8 mouse cellular contexts compared by ENCODE assay signal in genomic region chr2:181520118-181520935, GRCm38 (mm10). TPM values are rescaled to one million over a fixed set of nuclear protein-coding genes. Genes with fewer than 3 reads are reported as not detected.
DNase-seq lines count a peak whose midpoint lies in the region; ATAC-seq and TF ChIP-seq lines count a peak whose summit lies in the region.

Dnajc5 (plus strand) TSS chr2:181520485.

- H3K27ac ChIP-seq in ES-Bruce4 (ENCODE audit: insufficient read depth, low read length), result peak within 1 kb of the TSS; percentile 96
- H3K27ac ChIP-seq in forebrain, embryonic 13.5 days, result peak within 1 kb of the TSS; percentile 96
- H3K27ac ChIP-seq in liver, postnatal 0 days (ENCODE audit: low read depth), result peak within 1 kb of the TSS; percentile 100
- H3K27ac ChIP-seq in neural tube, embryonic 14.5 days (ENCODE audit: low read depth, low read length), result peak within 1 kb of the TSS; percentile 94

- H3K27me3 ChIP-seq in ES-Bruce4 (ENCODE audit: control insufficient read depth, insufficient read depth, low read length, poor library complexity, severe bottlenecking), result no peaks in the 10 kb centered on the region
- no peaks in the 10 kb centered on the region for H3K27me3 ChIP-seq in forebrain, embryonic 13.5 days
- no peaks in the 10 kb centered on the region for H3K27me3 ChIP-seq in liver, postnatal 0 days (ENCODE audit: insufficient read depth, low read length)
- H3K27me3 ChIP-seq in neural tube, embryonic 14.5 days (ENCODE audit: control insufficient read depth, insufficient read depth, low read length), result no peaks in the 10 kb centered on the region

- H3K9ac ChIP-seq in ES-Bruce4 (ENCODE audit: low read depth, poor library complexity, severe bottlenecking), result peak within 1 kb of the TSS; percentile 93
- peak within 1 kb of the TSS; percentile 96 for H3K9ac ChIP-seq in forebrain, embryonic 13.5 days
- H3K9ac ChIP-seq in liver, postnatal 0 days (replicated peaks), result peak within 1 kb of the TSS; percentile 99
- H3K9ac ChIP-seq in neural tube, embryonic 14.5 days (replicated peaks; ENCODE audit: low read depth, low read length), result peak within 1 kb of the TSS; percentile 80

- TF ChIP-seq POLR2A in ES-Bruce4 (IDR thresholded peaks at IDR 0.05; ENCODE audit: insufficient read depth, low read length), result no peak

- no peaks in the 10 kb centered on the region for H3K9me3 ChIP-seq in ES-Bruce4 (replicated peaks; ENCODE audit: control insufficient read depth, insufficient read depth, low read length, poor library complexity, severe bottlenecking)
- H3K9me3 ChIP-seq in forebrain, embryonic 13.5 days (replicated peaks), result no peaks in the 10 kb centered on the region
- no peaks in the 10 kb centered on the region for H3K9me3 ChIP-seq in liver, postnatal 0 days (ENCODE audit: low read length)
- no peaks in the 10 kb centered on the region for H3K9me3 ChIP-seq in neural tube, embryonic 14.5 days (ENCODE audit: control insufficient read depth, low read length)

- peak; percentile 98 for ATAC-seq in cerebellum, adult (ENCODE audit: insufficient number of reproducible peaks, low FRiP score, low TSS enrichment)
- peak; percentile 98 for ATAC-seq in forebrain, embryonic 13.5 days
- peak; percentile 96 for ATAC-seq in liver, postnatal 0 days
- ATAC-seq in neural tube, embryonic 14.5 days (ENCODE audit: low read depth), result peak; percentile 97

- under 1% methylated on average over 71 of the region's 74 CpGs for WGBS in forebrain, embryonic 13.5 days
- under 1% methylated on average over 74 of the region's 74 CpGs for WGBS in large intestine, adult 2 months
- WGBS in liver, postnatal 0 days (ENCODE audit: insufficient replicate concordance), result under 1% methylated on average over 71 of the region's 74 CpGs
- WGBS in neural tube, embryonic 14.5 days, result 0% methylated on average over 74 of the region's 74 CpGs

- TF ChIP-seq CTCF in ES-Bruce4 (IDR thresholded peaks at IDR 0.05; ENCODE audit: low read depth, low read length), result no peak
- no peak; the same call in 1 of the 2 replicates for TF ChIP-seq CTCF in liver, postnatal 0 days (IDR thresholded peaks at IDR 0.05; ENCODE audit: low read depth)

- no peaks in the 10 kb centered on the region for H3K4me1 ChIP-seq in ES-Bruce4 (ENCODE audit: control insufficient read depth, insufficient read depth, low read length)
- peaks cover 37% of the 10 kb centered on the region for H3K4me1 ChIP-seq in forebrain, embryonic 13.5 days
- H3K4me1 ChIP-seq in liver, postnatal 0 days (ENCODE audit: insufficient read depth), result peaks cover 19% of the 10 kb centered on the region
- peaks cover 20% of the 10 kb centered on the region for H3K4me1 ChIP-seq in neural tube, embryonic 14.5 days (ENCODE audit: control insufficient read depth, insufficient read depth, low read length)

- TF ChIP-seq EP300 in ES-Bruce4 (IDR thresholded peaks at IDR 0.05; ENCODE audit: insufficient read depth, low read depth, low read length), result no peak
- no peak; the same call in 1 of the 2 replicates for TF ChIP-seq EP300 in liver, postnatal 0 days (IDR thresholded peaks at IDR 0.05; ENCODE audit: low read depth)

- DNase-seq in heart, postnatal 10 days, result peak; percentile 98 to 99
- DNase-seq in large intestine, adult 2 months (ENCODE audit: low read depth, low spot score), result peak; percentile 91
- peak; percentile 99 for DNase-seq in liver, postnatal 0 days
- DNase-seq in testis, postnatal 10 days (ENCODE audit: low spot score), result peak; percentile 97

- H3K36me3 ChIP-seq in ES-Bruce4 (ENCODE audit: control insufficient read depth, insufficient read depth, low read length, poor library complexity, severe bottlenecking), result peaks cover 17% of the 10 kb centered on the region
- peaks cover 30% of the 10 kb centered on the region for H3K36me3 ChIP-seq in forebrain, embryonic 13.5 days (ENCODE audit: poor library complexity, severe bottlenecking)
- peaks cover 21% of the 10 kb centered on the region for H3K36me3 ChIP-seq in liver, postnatal 0 days (replicated peaks; ENCODE audit: insufficient read depth, low read length)
- peaks cover 18% of the 10 kb centered on the region for H3K36me3 ChIP-seq in neural tube, embryonic 14.5 days (ENCODE audit: control insufficient read depth, insufficient read depth, low read length)

- H3K4me3 ChIP-seq in ES-Bruce4 (ENCODE audit: low read depth, low read length), result peak within 1 kb of the TSS; percentile 65
- H3K4me3 ChIP-seq in forebrain, embryonic 13.5 days, result peak within 1 kb of the TSS; percentile 92
- peak within 1 kb of the TSS; percentile 98 for H3K4me3 ChIP-seq in liver, postnatal 0 days (ENCODE audit: low read depth, low read length)
- peak within 1 kb of the TSS; percentile 95 for H3K4me3 ChIP-seq in neural tube, embryonic 14.5 days (ENCODE audit: low read depth, low read length)

- H3K4me2 ChIP-seq in forebrain, embryonic 13.5 days, result peak within 1 kb of the TSS; percentile 72
- peak within 1 kb of the TSS; percentile 86 for H3K4me2 ChIP-seq in liver, postnatal 0 days (ENCODE audit: low read depth, low read length)
- peak within 1 kb of the TSS; percentile 70 for H3K4me2 ChIP-seq in neural tube, embryonic 14.5 days (ENCODE audit: low read depth, low read length)

- intact Hi-C loops in heart, postnatal 10 days (cut with DNase I), result loop anchor here (2.0 kb wide), 3 partner anchors 50 to 62 kb away; partner anchors contain the start of gene Zbtb46

RNA-seq across cellular contexts. Expression of gene Dnajc5, which starts in this region (rescaled TPM):
- polyA plus RNA-seq in ES-Bruce4 (2011; ENCODE audit: insufficient read depth, insufficient read length, low read depth, missing spikeins), result 58.7 and 59.0 TPM in 2 replicates
- polyA plus RNA-seq in forebrain, embryonic 13.5 days (2015; fragmentation: Nextera tagmentation; extraction: Ambion mirVana), result 140 and 165 TPM in 2 replicates
- 100 to 1,000 TPM in 1 of 2 experiments, 10 to 100 TPM in 1; 96.7 to 104 TPM for total RNA-seq in heart, postnatal 10 days (2021)
- polyA plus RNA-seq in large intestine, adult 2 months (2012; rRNA removed), result 38.0 and 53.9 TPM in 2 replicates
- 20.5 and 24.7 TPM in 2 replicates for polyA plus RNA-seq in liver, postnatal 0 days (2015; fragmentation: Nextera tagmentation; extraction: Ambion mirVana)
- polyA plus RNA-seq in neural tube, embryonic 14.5 days (2014; fragmentation: Nextera tagmentation; extraction: Ambion mirVana), result 245 and 250 TPM in 2 replicates

Comparison
In these comparisons a context has a peak if more than half of its experiments do, and no peak if none do; other contexts are left out.
1. Peak in every context shown above with its lines: DNase-seq, ATAC-seq, H3K4me3 ChIP-seq and H3K27ac ChIP-seq.